Mouse (Mus musculus) thymus, adult 2 months (tissue): Measurements from ENCODE around the gene Tectb.

Experiments
- CTCF ChIP-seq: fragments of 200-500 bp; IDR thresholded peaks from 2 replicates; pipeline ENCODE4 v1.5.1; 2012; ENCODE audit warnings: mild to moderate bottlenecking, control low read depth, low read length, moderate library complexity, borderline replicate concordance; ENCODE audit not compliant: control insufficient read depth, poor library complexity, insufficient read depth; ENCODE audit errors: extremely low read depth
- POLR2A ChIP-seq: fragments of 200-500 bp; IDR thresholded peaks from 2 replicates; pipeline ENCODE4 v1.6.1; 2012; ENCODE audit warnings: mild to moderate bottlenecking, low read length, control low read depth, moderate library complexity; ENCODE audit not compliant: control insufficient read depth, poor library complexity, insufficient read depth; ENCODE audit errors: extremely low read depth

- TF ChIP-seq POLR2A, result no peak
- TF ChIP-seq CTCF, result no peak
Observed at GRCm38 (mm10) chr19:55241186-55241645, 60.7 kb downstream of the Tectb start, which contains the start of gene Gucy2g.
